Mouse (Mus musculus): ENCODE measurements around the gene Ccdc174.

The Ccdc174 gene

DNA sequence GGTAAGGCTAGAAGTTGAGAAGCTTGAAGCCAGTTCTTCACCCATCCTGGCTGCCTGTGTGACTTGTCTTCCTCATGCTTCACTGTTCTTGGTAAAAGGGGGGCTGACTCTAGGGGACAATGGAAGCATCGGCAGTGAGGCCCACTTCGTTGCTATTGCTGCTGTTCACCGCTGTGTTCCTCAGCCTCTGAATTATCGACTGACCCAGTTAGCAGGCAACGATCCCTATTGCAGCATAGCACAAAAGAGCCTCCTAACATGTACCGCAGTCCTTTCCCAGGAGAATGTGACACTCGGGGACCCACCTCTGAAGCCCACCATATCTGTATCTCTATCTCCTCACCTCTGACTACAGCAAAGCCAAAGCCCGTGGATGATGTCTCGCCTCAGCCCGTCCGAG is 39.9 kb downstream of the Ccdc174 start:
- DNase-seq (ENCODE audit: low spot score in 2 of 2) = no peak

DNA sequence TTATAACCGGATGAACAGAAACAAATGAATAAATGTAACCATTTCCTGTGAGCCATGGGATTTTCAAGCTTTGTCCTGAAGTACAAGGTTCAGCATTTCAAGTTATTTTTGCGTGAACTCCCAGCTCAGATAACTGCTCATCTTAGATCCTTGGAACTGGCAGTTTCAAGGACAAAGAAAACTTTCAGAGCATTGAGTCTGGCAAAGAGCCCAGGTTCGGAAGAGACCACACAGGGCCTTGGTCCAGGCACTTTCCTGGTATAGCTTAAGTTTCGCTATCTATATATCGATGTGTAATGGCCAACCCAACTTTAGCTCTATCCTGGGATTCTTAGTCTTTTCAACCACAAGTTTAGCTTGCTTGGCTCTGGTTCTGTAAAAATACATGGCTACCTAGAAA is 53.4 kb downstream of the Ccdc174 start:
- DNase-seq (ENCODE audit: low spot score in 2 of 2) = no peak

DNA sequence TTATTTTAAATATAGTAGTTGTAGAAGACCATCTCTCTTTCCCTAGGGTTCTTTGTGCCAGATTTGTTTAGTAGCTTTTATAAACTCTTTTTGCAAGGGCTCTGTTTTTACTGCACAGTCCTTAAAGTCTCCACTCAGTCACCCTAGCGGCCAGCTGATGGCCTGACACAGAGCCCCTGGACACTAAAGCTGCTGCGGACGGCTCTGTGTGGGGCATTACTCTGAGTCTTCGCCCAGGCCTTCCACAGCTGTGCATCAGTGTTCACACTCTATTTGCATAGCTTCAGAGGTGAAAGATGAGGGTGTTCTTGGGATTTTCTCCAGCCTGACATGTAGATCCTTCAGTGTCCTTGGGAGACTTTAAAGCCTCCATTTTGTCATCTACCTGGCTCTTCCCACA is 60.6 kb downstream of the Ccdc174 start:
- DNase-seq (ENCODE audit: low spot score in 2 of 2) = no peak

DNA sequence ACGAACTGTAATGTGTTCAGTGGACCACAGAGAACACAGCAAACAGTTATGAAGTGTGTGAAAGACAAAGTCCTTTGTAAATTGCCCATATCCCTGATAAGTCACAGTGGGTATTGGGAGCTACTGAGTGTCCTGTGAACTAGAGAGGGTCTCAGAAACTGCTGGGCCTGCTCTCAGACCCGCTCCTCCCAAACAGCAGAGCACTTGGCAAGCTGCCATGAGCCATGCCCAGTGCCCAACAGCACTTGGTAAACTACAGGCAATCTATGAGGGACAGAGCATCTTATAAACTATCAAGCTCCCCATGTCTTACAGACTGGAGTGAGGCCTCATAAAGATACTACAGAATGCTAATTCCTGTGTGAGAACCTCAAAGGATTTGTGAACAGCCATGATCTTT is 70.6 kb downstream of the Ccdc174 start:
- DNase-seq (ENCODE audit: low spot score in 2 of 2) = no peak

All from spleen, postnatal 10 days (tissue).